Mouse (Mus musculus) hematopoietic stem cell, adult 5-6 weeks (primary cell): Measurements from ENCODE around the gene 1700017D01Rik. TPM values are rescaled to one million over a fixed set of nuclear protein-coding genes. Genes with fewer than 3 reads are reported as not detected.
"Not testable (repeated sequence)": the region's sequence is repeated elsewhere in the genome, so short reads cannot be mapped to it uniquely, and the experiment has no call there.

ENCODE experiments used
- ATAC-seq, 2 experiments: fragments of 125-278 bp in 1 of 2; replicated peaks in 1 of 2; 2 replicates each; pipeline ENCODE4 v1.8.0; 2016 to 2017; ENCODE audit warnings: inconsistent platforms in 2 of 2, mild to moderate bottlenecking in 2 of 2, moderate number of reproducible peaks in 2 of 2, low read depth in 1 of 2, moderate TSS enrichment in 1 of 2; ENCODE audit not compliant: low FRiP score in 2 of 2, poor library complexity in 2 of 2, severe bottlenecking in 2 of 2, insufficient read depth in 1 of 2, low TSS enrichment in 1 of 2
- total RNA-seq: library from RNA; stranded (forward); fragments of 172-1452, 232-1000 nt; gene quantifications from 2 replicates; pipeline ENCODE4 v1.2.3, GENCODE M21; 2017

The 1700017D01Rik gene
- total RNA-seq = not detected in 2 replicates

DNA sequence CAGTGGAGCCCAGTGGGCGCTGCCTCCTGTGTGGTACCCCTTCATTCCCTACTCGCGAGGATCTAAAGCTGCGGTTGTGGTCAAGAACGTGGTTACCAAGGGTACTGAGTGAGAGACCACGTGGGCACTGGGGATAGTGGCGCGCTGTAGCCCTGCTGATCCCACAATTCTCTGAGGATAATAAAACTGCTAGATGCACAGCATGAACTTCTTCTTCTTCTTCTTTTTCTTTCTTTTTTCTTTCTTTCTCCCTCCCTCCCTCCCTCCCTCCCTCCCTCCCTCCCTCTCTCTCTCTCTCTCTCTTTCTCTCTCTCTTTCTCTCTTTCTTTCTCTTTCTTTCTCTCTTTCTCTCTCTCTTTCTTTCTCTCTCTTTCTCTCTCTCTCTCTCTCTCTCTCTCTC is at the start of gene 1700017D01Rik:
1700017D01Rik (minus strand) TSS at position 101 of the 400 bp plus-strand sequence.
- ATAC-seq = not testable (repeated sequence)

DNA sequence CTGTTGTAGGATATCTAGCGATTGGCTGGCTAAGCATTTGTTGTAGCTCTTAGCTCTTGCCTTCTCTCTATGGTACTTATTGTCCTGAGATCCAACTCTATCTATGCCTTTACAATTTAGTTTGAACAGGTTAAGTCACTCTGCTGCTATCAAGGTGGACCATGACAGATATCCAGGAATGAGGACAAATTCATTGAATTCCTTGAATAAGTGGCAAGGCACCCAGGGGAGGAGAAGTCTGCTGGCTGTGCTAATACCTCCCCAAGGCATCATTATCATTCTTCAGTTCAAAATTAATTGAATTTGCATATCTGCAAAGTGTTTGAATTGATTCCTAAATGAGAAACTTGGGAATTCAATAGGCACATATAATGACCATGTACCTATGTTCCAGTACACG is 46.8 kb upstream of the 1700017D01Rik start:
- no peak for ATAC-seq

DNA sequence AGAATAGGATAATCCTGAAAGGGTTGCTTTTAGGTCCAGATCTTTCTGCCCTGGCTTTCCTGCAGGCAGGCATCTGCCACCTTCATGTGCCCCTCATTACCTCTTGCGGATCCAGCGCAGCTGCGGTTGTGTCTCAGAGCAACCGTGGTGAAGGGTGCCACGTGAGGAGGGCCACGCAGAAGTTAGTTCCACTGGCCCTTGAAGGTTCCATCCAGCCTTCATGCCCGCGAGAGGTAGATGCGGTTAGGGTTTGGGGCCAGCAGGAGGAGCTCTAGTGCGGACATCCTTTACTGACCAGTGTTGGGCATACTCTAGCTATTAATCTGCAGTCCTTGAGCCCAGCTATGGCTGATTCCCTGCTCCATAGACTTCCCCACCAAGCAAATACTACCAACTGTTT is 34.5 kb upstream of the 1700017D01Rik start, which contains the start of gene 1700025F22Rik:
1700025F22Rik (minus strand) TSS at position 149 of the 400 bp plus-strand sequence.
- peak; percentile 62 to 69; a peak in 3 of 4 replicates for ATAC-seq

DNA sequence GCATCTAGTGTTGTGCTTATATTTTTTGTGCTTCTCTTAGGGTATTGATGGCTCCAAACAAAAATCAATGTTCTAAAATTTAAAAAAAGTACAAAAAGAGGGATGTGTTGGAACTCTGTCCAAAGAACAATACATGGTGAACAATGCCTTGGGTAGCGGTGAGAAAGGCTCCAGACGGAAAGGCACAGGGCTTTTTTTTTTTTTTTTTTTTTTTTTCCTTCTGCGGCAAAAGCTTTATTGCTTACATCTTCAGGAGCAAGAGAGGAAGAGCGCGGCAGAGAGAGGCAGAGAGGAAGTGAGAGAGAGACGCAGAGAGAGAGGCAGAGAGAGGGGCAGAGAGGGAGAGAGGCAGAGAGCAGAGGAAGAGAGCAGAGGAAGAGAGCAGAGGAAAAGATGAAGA is 27.2 kb upstream of the 1700017D01Rik start:
- ATAC-seq = not testable (repeated sequence)

DNA sequence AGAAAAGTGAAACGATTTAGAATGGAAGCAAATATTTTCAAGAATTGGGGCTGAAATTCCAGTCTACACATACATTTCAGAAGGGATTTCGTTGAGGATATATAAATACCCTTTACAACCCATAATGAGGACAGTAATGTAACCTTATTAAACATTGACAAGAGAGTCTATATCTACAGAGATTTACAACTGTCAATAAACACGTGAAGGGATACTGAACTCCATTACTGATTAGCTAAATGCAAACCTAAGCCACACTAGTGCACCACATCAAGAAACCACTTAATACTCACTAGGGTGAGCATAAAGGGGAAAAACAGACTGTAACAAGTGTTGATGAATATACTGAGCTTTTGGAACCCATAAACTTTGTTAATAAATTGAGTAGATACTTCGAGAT is 4.7 kb upstream of the 1700017D01Rik start:
- ATAC-seq = no peak

DNA sequence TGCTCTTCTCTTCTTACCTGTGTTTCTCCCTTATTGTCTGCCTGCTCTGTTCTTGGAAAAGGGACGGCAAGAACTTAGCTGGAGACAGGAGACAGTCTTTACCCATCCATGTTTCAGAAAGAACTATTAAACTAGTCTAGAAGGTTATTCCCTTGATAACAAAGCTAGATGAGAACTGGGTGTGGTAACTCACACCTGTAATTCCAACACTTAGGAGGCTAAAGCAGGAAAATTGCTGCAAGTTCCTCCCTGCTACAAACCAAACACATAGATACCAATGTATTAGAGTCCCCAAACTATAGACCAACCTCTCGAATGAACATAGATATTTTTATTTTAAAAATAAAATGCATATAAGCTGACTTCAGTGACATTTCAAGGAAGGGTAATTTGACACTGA is 4.2 kb upstream of the 1700017D01Rik start:
- no peak for ATAC-seq

DNA sequence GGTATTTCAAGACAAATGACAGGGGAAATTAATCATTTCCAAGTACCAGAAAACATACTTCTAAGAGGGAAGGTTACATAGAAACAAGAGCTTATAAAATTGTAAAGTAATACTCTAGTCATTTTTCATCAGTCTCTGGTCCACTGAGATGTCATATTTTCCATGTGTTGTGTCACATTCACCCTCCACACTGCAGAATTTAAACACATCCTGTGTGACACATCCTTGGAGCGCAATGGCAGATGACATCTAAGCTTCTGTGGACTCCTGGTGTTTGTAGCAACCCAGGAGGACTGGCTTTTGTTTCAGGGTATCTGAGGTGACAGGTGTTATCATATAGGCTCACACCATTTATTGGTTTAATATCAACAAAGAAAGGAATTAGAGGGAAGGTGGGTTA is 974 bp downstream of the 1700017D01Rik start:
- ATAC-seq = no peak

DNA sequence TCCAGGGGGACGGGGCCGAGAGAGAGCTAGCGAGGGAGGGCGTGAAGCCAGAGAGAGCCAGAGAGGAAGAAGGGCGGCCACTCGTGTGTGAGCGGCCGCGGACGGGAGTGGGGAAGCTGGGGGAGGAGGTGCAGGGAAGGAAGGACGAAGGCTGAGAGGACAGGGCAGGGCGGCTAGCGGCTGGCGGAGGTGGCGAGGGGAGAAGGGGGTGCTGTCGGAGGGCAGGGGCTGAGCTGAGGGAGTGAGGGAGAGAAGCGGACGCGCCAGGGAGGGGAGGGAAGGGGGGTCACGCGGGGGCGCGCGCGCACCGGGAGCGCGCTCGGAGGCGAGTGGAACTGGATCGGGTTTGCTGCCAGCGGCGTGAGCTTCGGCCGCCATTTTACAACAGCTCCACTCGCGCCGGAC is 9.7 kb downstream of the 1700017D01Rik start:
- ATAC-seq = peak; percentile 95 to 98

DNA sequence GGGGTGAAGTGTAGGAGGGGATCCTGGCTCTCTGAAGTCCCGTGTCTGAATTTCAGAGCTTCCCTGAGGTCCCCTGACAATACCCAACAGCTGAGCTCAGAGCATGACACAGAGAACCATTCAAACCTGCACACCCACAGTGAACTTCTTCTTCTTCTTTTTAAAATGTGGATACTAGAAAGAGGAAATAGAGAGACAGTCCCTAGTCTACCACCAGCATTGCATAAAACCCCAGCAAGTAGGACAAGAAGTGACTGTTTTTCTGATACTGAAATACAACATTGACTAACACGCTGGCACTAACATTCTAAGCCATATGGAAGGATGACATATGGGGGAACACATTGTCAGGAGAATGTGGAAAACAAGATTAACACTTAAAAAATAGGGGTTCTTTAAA is 11.3 kb downstream of the 1700017D01Rik start:
- peak; percentile 48 to 56; a peak in 3 of 4 replicates for ATAC-seq

DNA sequence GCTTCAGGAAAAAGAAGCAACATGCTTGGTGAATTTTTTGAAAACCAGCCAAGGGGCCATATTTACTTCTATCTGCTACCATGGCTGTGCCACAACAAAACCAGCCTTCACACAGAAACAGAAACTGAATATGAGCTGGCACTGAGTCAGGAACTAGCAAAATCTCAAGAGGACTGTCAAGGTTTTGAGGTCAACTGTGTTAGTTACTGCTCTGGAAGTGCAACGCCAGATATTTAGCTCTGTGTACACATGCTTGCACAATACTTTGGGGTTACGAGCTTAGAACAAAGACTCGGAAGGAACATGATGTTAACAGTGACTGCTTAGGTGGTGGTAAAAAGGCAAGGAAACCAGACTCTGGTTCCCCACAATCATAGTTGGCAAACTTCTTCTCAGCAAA is 22.9 kb downstream of the 1700017D01Rik start:
- peak; percentile 85 to 96 for ATAC-seq

DNA sequence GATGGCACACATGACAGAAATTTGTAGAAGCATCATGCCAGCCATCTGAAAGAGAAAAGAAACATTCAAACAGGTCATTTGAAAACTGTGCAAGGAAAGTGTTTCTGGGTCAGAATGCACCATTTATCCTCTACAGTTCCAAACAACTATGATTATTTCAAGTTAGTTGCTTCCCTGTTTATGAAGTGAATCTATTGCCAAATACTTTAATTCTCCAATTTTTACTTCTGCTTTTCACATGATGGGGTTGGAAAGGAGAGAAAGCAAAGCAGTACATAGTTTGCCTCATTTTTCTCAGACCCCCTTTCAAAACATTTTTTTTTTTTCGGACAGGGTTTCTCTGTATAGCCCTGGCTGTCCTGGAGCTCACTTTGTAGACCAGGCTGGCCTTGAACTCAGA is 28.8 kb downstream of the 1700017D01Rik start:
- no peak for ATAC-seq

DNA sequence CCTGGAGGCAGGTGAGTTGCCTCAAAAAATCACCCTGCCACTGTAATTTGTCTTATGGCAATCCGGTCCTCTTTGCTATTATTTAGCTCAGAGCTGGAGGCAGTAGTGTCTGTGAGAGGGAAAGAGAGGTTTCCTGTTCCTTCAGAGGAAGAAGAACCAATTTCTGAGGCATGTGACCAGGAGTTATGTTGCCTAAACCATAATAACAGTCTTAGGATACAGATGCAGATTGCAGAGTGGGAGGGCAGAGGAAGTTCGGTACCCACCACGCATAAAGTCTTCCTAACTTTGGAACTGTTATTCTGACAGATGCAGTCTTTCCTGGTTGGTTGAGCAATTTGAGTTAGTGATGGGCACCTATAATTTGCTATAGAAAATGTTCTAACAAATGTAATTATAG is 32.3 kb downstream of the 1700017D01Rik start:
- no peak for ATAC-seq

DNA sequence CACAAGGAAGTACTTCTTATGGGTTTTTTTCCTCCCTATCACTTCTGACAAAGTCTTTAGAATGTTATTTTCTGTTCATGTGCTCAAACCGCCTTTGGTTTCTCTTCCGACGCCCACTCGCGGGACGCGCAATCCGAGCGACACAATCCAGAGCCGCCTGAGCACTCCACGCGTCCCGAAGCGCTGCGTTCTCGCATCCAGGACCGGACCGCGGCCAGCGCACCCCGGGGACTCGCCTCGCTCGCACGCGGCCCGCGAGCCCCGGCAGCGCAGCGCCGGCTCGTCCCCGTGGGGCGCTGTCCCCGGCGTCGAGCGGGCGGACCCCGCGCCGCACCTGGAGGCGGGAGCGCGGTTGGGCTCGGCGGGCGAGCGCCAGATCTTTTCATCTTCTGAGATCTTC is 38.5 kb downstream of the 1700017D01Rik start:
- ATAC-seq = peak; percentile 42 to 48; a peak in 3 of 4 replicates

DNA sequence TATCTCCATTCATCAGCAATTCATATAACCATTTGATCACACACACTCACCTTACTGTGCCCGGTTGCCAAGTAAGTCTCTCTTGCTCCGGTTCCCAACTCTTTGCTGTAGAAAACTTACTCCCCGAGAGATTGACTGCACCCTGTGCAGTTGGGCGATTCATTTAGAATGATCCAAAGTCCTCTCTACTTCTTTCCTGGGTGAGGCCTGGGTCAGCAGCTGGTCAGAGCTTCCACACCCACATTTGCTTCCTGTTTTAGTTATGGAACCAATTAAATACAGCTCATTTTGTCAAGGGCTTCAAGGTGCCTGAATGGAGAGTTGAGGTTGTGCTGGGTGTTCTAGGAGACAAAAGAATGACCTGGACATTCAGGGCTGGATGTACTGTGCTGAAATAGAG is 49.7 kb downstream of the 1700017D01Rik start, which contains the start of gene Ms4a8a:
Ms4a8a (minus strand) TSS at position 169 of the 400 bp plus-strand sequence.
- no peak for ATAC-seq

DNA sequence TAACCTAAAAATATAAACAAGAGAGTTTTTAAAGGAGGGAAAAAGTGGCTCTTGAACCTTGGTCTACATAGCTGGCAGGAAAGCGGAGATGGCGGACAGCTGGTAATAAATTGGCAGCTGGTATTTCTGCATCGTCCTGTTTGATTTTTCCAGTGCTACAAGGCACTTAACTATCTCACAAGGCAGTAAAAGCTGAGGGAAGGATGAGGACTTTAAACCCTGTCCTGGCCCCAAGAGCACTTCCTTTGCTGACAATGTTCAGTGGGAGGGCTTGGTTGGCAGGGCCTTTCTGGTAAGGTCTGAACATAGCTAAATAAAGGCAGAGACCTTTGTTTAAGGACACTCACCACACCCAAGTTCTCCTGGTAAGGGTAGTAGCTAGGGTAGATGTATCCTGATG is 60.3 kb downstream of the 1700017D01Rik start:
- ATAC-seq = no peak

DNA sequence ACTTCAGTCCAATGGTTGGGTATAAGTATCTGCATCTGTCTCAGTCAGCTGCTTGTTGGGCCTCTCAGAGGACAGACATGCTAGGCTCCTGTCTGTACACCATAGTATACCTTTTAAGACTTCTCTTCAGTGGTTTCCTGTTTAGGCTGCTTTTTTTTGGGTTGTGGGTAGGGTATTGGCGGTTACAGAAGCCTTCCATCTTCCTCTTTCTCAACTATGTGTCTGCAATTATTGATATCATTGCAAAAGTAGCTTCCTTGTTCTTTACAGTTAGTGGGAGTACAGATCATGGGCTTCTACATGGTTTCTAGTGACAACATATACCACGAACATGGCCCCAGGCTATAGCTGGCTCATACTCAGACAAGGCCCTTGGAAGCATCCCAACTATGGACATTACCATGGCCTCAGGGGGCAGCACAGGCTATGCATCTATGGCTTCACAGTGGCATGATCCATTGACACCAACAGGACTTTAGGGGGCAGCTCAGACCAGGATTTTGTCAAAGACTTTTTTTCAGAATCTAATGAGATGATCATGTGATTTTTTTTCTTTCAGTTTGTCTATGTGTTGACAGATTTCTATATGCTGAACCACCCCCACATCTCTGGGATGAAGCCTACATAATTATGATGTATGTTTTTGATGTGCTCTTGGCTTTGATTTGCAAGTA is 65.3 kb downstream of the 1700017D01Rik start:
- ATAC-seq = peak; percentile 87 to 88

DNA sequence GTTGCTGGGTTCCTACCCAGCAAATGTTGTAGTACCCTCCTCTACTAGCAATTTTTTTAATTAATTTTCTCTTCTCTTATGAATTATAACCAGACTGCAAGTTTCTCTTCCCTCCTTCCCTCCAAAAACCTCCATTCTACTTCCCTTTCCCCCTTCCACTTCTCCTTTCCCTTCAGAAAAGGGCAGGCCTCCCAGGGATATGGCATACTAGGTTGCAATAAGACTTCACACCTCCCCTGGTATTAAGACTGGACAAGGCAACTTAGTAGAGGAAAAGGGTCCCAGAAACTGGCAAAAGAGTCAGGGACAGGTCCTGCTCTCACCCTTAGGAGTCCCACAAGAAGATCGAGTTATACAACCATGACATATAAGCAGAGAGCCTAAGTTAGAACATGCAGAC is 69.8 kb downstream of the 1700017D01Rik start:
- no peak for ATAC-seq

DNA sequence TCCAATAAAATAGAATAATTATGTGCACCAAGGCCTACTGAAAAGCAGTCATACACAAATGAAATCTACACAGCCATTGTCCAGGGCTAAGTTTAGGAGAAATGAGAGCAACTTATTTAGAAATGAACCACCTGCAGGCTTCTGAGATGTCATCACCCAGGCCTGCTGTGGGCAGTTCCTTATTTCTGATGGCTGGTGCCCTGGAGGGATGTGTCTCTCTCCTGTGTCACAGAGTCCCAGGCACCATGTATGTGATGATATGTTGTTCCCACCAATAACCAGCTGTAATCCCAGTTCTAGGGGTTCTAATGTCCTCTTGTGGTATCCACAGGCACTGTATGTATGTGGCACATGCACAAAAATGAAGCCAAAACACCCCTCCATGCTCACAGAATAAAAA is 70.7 kb downstream of the 1700017D01Rik start:
- ATAC-seq = peak in 1 of 2 experiments; percentile 60; a peak in 2 of 4 replicates

DNA sequence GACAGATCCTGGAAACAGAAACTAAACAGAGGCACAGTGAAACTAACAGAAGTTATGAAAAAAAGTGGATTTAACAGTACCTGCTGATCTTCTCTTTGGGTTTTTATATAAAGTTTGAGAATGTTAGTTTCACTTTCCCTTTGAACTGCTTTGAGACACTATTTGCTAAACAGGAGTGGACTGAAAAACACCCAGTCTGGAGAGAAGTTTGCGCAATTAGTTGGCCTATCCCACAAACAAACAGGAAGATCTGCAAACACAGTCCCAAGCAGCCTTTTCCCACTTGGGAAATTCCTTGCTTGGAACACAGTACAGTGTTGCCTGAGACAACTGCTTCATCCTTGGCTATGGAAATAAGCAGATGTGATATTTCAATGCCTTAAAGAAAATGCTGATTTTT is 75.0 kb downstream of the 1700017D01Rik start:
- peak; percentile 49 to 51; a peak in 2 of 4 replicates for ATAC-seq
